ENCODE assay signal across 30 mouse cellular contexts in the genomic region with DNA sequence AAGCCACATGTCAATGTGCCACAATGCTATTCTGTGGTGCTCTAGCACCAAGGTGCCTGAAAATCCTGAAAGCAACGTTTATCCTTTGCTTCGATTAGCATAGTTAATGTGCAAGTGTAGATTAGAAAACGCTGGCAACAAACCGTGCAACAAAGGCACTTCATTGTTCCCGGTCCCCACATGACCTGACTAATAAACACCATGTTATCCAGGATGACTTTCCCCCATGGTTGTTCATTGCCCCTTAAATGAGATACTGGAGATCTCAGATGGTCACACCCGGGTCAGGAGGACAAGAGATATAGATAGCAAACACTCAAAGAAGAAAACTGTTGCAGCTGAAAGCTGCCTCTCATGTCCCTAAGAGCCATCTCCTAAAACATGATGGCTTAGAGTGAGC.
"Had no signal": no experiment of that assay in that cellular context is flagged by ENCODE, and none has a peak within 500 bp of the region (broad histone marks: within the 10 kb centered on the region; RNA-seq: fewer than 3 reads in every experiment).

No protein-coding gene starts in this region.

- H3K4me3 ChIP-seq: limb, embryonic 10.5 days; limb, embryonic 12.5 days; limb, embryonic 13.5 days; limb, embryonic 15.5 days; liver, embryonic 12.5 days; liver, embryonic 13.5 days; liver, embryonic 15.5 days; lung, embryonic 15.5 days; megakaryocyte, embryonic 14.5 days; midbrain, embryonic 10.5 days; midbrain, embryonic 12.5 days; midbrain, embryonic 13.5 days; midbrain, embryonic 15.5 days; myocyte had no signal

- H3K4me1 ChIP-seq: limb, embryonic 10.5 days; limb, embryonic 12.5 days; limb, embryonic 13.5 days; limb, embryonic 15.5 days; liver, embryonic 12.5 days; liver, embryonic 13.5 days; liver, embryonic 15.5 days; lung, embryonic 15.5 days; megakaryocyte, embryonic 14.5 days; midbrain, embryonic 10.5 days; midbrain, embryonic 12.5 days; midbrain, embryonic 13.5 days; midbrain, embryonic 15.5 days had no signal

- DNase-seq: left cerebral cortex, postnatal 4 days; liver; liver, embryonic 13.5 days; liver, postnatal 0 days; lung, adult 18-20 months; lung, adult 2 months; lung, embryonic 14.5 days; lung, postnatal 10 days; lung, postnatal 14 days; lung, postnatal 36 days; lung, postnatal 4 days; midbrain, embryonic 14.5 days had no signal

- H3K9ac ChIP-seq: limb, embryonic 12.5 days; limb, embryonic 13.5 days; limb, embryonic 15.5 days; liver, embryonic 12.5 days; liver, embryonic 13.5 days; liver, embryonic 14.5 days; liver, embryonic 15.5 days; liver, postnatal 0 days; lung, embryonic 14.5 days; lung, embryonic 15.5 days; midbrain, embryonic 12.5 days; midbrain, embryonic 13.5 days; midbrain, embryonic 15.5 days had no signal

- H3K27ac ChIP-seq: limb, embryonic 10.5 days; limb, embryonic 12.5 days; limb, embryonic 13.5 days; limb, embryonic 15.5 days; liver, embryonic 12.5 days; liver, embryonic 13.5 days; liver, embryonic 14.5 days; liver, embryonic 15.5 days; lung, embryonic 15.5 days; macrophage; midbrain, embryonic 10.5 days; midbrain, embryonic 12.5 days; midbrain, embryonic 13.5 days; midbrain, embryonic 15.5 days had no signal

- H3K4me2 ChIP-seq: limb, embryonic 12.5 days; limb, embryonic 13.5 days; limb, embryonic 15.5 days; liver, embryonic 11.5 days; liver, embryonic 12.5 days; liver, embryonic 13.5 days; liver, embryonic 15.5 days; lung, embryonic 14.5 days; lung, embryonic 15.5 days; midbrain, embryonic 11.5 days; midbrain, embryonic 12.5 days; midbrain, embryonic 13.5 days; midbrain, embryonic 15.5 days had no signal

- H3K36me3 ChIP-seq: limb, embryonic 10.5 days; limb, embryonic 12.5 days; limb, embryonic 13.5 days; limb, embryonic 15.5 days; liver, embryonic 12.5 days; liver, embryonic 13.5 days; liver, embryonic 15.5 days; lung, embryonic 15.5 days; midbrain, embryonic 10.5 days; midbrain, embryonic 12.5 days; midbrain, embryonic 13.5 days; midbrain, embryonic 15.5 days had no signal

- H3K27me3 ChIP-seq: limb, embryonic 12.5 days; limb, embryonic 13.5 days; limb, embryonic 15.5 days; liver, embryonic 12.5 days; liver, embryonic 13.5 days; liver, embryonic 15.5 days; lung, embryonic 15.5 days; megakaryocyte, embryonic 14.5 days; midbrain, embryonic 12.5 days; midbrain, embryonic 13.5 days; midbrain, embryonic 15.5 days had no signal

- ATAC-seq: liver, embryonic 12.5 days; liver, postnatal 0 days; lung, postnatal 0 days; midbrain, embryonic 13.5 days; midbrain, embryonic 15.5 days had no signal

- H3K9me3 ChIP-seq: limb, embryonic 10.5 days; limb, embryonic 12.5 days; limb, embryonic 13.5 days; limb, embryonic 15.5 days; liver, embryonic 12.5 days; liver, embryonic 13.5 days; liver, embryonic 15.5 days; lung, embryonic 15.5 days; midbrain, embryonic 10.5 days; midbrain, embryonic 12.5 days; midbrain, embryonic 13.5 days; midbrain, embryonic 15.5 days had no signal
